Mouse (Mus musculus): ENCODE measurements at regions not wholly inside any gene's neighbourhood (a gene's known extent, or its start where the extent isn't known, plus 50 kb on each side); places are given as distances from the start of the nearest gene placed in this dataset.

GRCm38 (mm10) chr9:99800076-99800475 is 75.9 kb downstream of the Sox14 start:
- DNase-seq (ENCODE audit: low spot score), result no peak

- no peak for DNase-seq (ENCODE audit: low spot score)
These were observed 76.5 kb downstream of the Sox14 start for GRCm38 (mm10) chr9:99799387-99800021.

GRCm38 (mm10) chr9:99797066-99797770 is 78.8 kb downstream of the Sox14 start:
- no peak for DNase-seq (ENCODE audit: low spot score)

- no peak for DNase-seq (ENCODE audit: low spot score)
These were observed 75.6 kb upstream of the Cldn18 start for GRCm38 (mm10) chr9:99792700-99793099.

- no peak for DNase-seq (ENCODE audit: low spot score)
These were observed 69.8 kb upstream of the Cldn18 start for GRCm38 (mm10) chr9:99786864-99787263.

- DNase-seq (ENCODE audit: low spot score), result no peak
These were observed 66.1 kb upstream of the Cldn18 start for GRCm38 (mm10) chr9:99783156-99783555.

- DNase-seq (ENCODE audit: low spot score), result no peak
These were observed 65.5 kb upstream of the Cldn18 start for GRCm38 (mm10) chr9:99782364-99783119.

GRCm38 (mm10) chr9:99778871-99779270 is 61.8 kb upstream of the Cldn18 start:
- DNase-seq (ENCODE audit: low spot score), result no peak

GRCm38 (mm10) chr9:99770696-99771095 is 53.6 kb upstream of the Cldn18 start:
- DNase-seq (ENCODE audit: low spot score), result peak; percentile 36

All from left cerebral cortex, adult 11 months (tissue).